Mouse (Mus musculus): ENCODE results near the gene Tmem161a. TPM values are rescaled to one million over a fixed set of nuclear protein-coding genes. Genes with fewer than 3 reads are reported as not detected.

Gene Tmem161a
- total and polyA plus RNA-seq, 3 experiments, result 48.5 to 73.6 (median 65.0) TPM

- no peaks in the 10 kb centered on the region for H3K27me3 ChIP-seq (replicated peaks)
- H3K36me3 ChIP-seq (replicated peaks in 1 of 2; ENCODE audit: control insufficient read depth in 1 of 2, insufficient read depth in 1 of 2, low read length in 1 of 2), result peaks cover 40 to 54% of the 10 kb centered on the region in 2 experiments
- H3K4me3 ChIP-seq (replicated peaks in 1 of 3; ENCODE audit: low read depth in 2 of 3, low read length in 2 of 3, poor library complexity in 1 of 3), result no peak overlapping the region
- in situ Hi-C loops (cut with MboI; ENCODE audit: low pct_ligation_motif_present, low pct_unique_long_range_greater_than_20kb, low sequenced_read_pairs), result no loop called here
- TF ChIP-seq KAT2A (IDR thresholded peaks at IDR 0.05; ENCODE audit: insufficient replicate concordance, low read length) (no peak), IRF4 (IDR thresholded peaks at IDR 0.05; ENCODE audit: low read depth, low read length) (no peak), CTCF (conservative IDR thresholded peaks at IDR 0.05 in 1 of 2, IDR thresholded peaks at IDR 0.05 in 1 of 2; ENCODE audit: low read depth in 2 of 2, low read length in 2 of 2) (no peak), HCFC1 (IDR thresholded peaks at IDR 0.05; ENCODE audit: low read depth, low read length) (no peak), MXI1 (IDR thresholded peaks at IDR 0.05; ENCODE audit: low read depth, low read length) (no peak), CHD1 (IDR thresholded peaks at IDR 0.05; ENCODE audit: low read depth, low read length) (no peak), ETS1 (conservative IDR thresholded peaks at IDR 0.05; ENCODE audit: low read depth, low read length) (no peak), ZKSCAN1 (IDR thresholded peaks at IDR 0.05; ENCODE audit: borderline replicate concordance, low read depth, low read length) (no peak), ZMIZ1 (IDR thresholded peaks at IDR 0.05; ENCODE audit: low read depth, low read length) (no peak), ELF1 (IDR thresholded peaks at IDR 0.05; ENCODE audit: low read depth, low read length) (no peak), MAZ (IDR thresholded peaks at IDR 0.05; ENCODE audit: low read depth, low read length) (no peak)
- H3K9ac ChIP-seq (ENCODE audit: insufficient read depth, low read depth), result no peak overlapping the region
- DNase-seq (ENCODE audit: extremely low read depth), result no peak
- no peaks in the 10 kb centered on the region for H3K9me3 ChIP-seq (replicated peaks; ENCODE audit: low read length)
- no peak overlapping the region for H3K27ac ChIP-seq (ENCODE audit: insufficient read depth, low read depth)
- H3K4me2 ChIP-seq (ENCODE audit: insufficient read depth, low read depth, poor library complexity, severe bottlenecking), result no peak overlapping the region
- dilution Hi-C loops (cut with MboI; ENCODE audit: extremely low pct_ligation_motif_present, extremely low pct_unique_long_range_greater_than_20kb, low sequenced_read_pairs), result no loop called here
- H3K4me1 ChIP-seq (ENCODE audit: control insufficient read depth in 1 of 2, insufficient read depth in 2 of 2), result peaks cover 18 to 49% of the 10 kb centered on the region in 2 experiments
- peaks cover 38% of the 10 kb centered on the region for H3K79me2 ChIP-seq (replicated peaks; ENCODE audit: control insufficient read depth, extremely low read depth, insufficient read depth, poor library complexity, severe bottlenecking)
Observed at GRCm38 (mm10) chr8:70136591-70136990, 35.6 kb upstream of the Tmem161a start.

- Histone ChIP-seq H3K36me3 (replicated peaks in 1 of 2; ENCODE audit: control insufficient read depth in 1 of 2, insufficient read depth in 1 of 2, low read length in 1 of 2) (peaks cover 50 to 55% of the 10 kb centered on the region in 2 experiments), H3K9ac (ENCODE audit: insufficient read depth, low read depth) (peak overlapping the region; percentile 91), H3K9me3 (replicated peaks; ENCODE audit: low read length) (no peaks in the 10 kb centered on the region), H3K79me2 (replicated peaks; ENCODE audit: control insufficient read depth, extremely low read depth, insufficient read depth, poor library complexity, severe bottlenecking) (peaks cover 28% of the 10 kb centered on the region), H3K27ac (ENCODE audit: insufficient read depth, low read depth) (no peak overlapping the region), H3K4me2 (ENCODE audit: insufficient read depth, low read depth, poor library complexity, severe bottlenecking) (peak overlapping the region; percentile 93), H3K4me1 (ENCODE audit: control insufficient read depth in 1 of 2, insufficient read depth in 2 of 2) (peaks cover 20 to 49% of the 10 kb centered on the region in 2 experiments), H3K4me3 (replicated peaks in 1 of 3; ENCODE audit: low read depth in 2 of 3, low read length in 2 of 3, poor library complexity in 1 of 3) (peak overlapping the region; percentile 79 to 81 (median 79)), H3K27me3 (replicated peaks) (no peaks in the 10 kb centered on the region)
- TF ChIP-seq PAX5 (IDR thresholded peaks at IDR 0.05; ENCODE audit: low read length) (no peak), ZC3H11A (IDR thresholded peaks at IDR 0.05; ENCODE audit: low read depth, low read length) (no peak), KAT2A (IDR thresholded peaks at IDR 0.05; ENCODE audit: insufficient replicate concordance, low read length) (no peak), POLR2A (IDR thresholded peaks at IDR 0.05; ENCODE audit: low read depth, low read length) (no peak), CHD1 (IDR thresholded peaks at IDR 0.05; ENCODE audit: low read depth, low read length) (no peak), MEF2A (IDR thresholded peaks at IDR 0.05; ENCODE audit: borderline replicate concordance, low read depth, low read length) (no peak), USF2 (conservative IDR thresholded peaks at IDR 0.05; ENCODE audit: low read depth, low read length) (no peak)
- in situ Hi-C loops (cut with MboI; ENCODE audit: low pct_ligation_motif_present, low pct_unique_long_range_greater_than_20kb, low sequenced_read_pairs) (no loop called here), dilution Hi-C loops (cut with MboI; ENCODE audit: extremely low pct_ligation_motif_present, extremely low pct_unique_long_range_greater_than_20kb, low sequenced_read_pairs) (no loop called here)
- DNase-seq (ENCODE audit: extremely low read depth), result no peak
Observed at GRCm38 (mm10) chr8:70137890-70138289, 34.3 kb upstream of the Tmem161a start.
